Mouse (Mus musculus) ovary, postnatal 10 days (tissue): ENCODE results near the gene Zfp820.
"Not testable (repeated sequence)": the region's sequence is repeated elsewhere in the genome, so short reads cannot be mapped to it uniquely, and the experiment has no call there.

Experiments used
- DNase-seq: peaks from one replicate; pipeline ENCODE4 v3.0.0; 2022; ENCODE audit warnings: low spot score

The Zfp820 gene

DNA sequence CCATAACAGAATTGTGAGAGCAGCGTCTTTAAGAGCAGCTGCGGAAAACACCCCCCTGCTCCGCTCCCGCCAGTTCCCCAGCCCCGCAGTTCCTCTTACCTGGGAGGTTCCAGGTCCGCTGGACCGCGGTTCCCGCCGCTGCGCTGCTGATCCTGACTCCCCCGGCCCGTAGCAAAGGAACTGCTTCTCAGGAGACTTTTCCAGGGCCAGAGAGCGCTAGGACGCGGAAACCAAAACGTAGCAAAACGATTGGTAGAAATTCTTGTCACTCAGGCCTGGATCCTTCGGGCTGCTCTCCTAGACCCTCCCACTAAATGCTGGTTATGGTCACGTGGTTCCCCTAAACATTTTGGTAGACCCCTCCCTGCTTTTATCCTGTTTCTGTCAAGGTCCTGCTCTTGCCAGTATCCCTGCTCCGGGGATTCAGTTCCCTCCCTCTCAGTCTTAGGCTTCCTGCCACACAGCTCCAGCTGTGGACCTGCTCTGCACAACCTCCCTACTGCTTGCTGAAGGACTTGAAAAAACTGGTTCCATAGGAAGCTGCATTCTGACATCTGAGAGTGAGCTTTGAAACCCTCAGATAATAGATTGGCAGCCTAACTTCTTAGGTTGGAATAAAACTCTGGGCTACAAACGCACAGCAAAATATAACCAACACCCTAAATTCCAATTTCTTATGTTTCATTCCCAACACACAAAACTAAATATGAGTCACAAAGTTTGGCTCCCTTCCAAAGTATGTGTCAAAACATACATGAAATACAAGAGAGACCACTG lies at the start of gene Zfp820:
TSS of gene Zfp820 (minus strand) at position 228 of the 777 bp plus-strand sequence.
- peak; percentile 29 for DNase-seq

DNA sequence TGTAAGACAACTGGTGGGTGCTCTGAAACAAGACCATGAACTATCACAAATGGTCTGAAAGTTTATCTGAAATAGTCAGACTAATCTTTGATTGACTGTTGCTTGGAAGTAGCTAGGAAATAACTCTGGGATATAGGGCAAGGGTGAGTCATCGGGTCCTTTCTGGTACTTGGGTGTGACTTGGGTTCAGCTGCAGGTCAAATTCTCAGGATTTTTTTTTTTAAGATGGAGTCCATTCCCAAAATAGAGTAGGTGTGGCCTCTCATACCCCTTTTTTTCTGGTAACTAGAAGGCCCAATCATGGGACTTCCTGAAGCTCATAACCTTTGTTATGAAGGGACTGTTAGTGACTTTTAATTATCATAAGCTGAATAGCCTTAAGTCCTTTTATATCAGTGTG lies 25.7 kb upstream of the Zfp820 start:
- no peak for DNase-seq

DNA sequence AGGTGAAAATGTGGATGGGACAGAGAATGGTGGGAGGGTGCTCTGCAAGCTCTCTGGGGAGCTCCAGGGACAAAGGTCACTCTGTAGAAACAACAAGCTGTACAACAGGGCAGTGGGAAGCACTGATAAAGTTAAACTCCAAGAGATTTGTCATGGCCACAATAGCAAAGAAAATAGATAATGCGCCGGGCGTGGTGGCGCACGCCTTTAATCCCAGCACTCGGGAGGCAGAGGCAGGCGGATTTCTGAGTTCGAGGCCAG lies 680 bp upstream of the Zfp820 start:
- DNase-seq, result not testable (repeated sequence)

DNA sequence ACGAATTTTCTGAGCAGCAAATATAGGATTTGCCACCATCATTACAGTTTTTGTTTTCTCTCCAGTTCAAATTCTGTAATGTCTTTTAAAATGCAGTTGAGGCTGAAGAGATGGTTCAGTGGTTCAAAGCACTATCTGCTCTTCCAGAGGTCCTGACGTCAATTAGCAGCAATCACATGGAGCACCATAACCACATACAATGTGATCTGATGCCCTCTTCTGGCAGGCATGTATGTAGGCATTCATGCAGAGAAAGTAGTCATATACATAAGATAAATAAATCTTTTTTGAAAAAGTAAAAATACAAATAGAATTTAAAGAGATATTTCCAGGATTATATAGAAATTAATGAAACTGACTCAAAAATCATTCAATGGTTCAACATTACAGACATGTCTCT lies 7.1 kb downstream of the Zfp820 start:
- DNase-seq, result no peak

DNA sequence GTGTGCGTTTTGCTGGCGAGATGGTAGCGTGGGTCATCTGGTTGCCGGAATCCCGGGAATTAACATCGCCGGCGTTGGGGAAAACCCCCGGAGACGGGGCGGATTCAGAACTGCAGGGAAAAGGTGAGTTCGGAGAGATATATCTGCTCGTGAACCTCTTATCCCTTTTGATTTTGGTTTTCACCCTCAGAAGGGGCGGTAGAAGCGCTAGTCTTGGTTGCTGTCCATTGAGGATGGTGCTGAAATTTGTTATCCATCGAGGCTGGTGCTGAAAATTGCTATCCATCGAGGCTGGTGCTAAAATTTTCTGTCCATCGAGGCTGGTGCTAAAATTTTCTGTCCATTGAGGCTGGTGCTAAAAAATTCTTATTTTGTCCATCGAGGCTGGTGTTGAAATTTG lies 44.2 kb downstream of the Zfp820 start:
- DNase-seq, result not testable (repeated sequence)

DNA sequence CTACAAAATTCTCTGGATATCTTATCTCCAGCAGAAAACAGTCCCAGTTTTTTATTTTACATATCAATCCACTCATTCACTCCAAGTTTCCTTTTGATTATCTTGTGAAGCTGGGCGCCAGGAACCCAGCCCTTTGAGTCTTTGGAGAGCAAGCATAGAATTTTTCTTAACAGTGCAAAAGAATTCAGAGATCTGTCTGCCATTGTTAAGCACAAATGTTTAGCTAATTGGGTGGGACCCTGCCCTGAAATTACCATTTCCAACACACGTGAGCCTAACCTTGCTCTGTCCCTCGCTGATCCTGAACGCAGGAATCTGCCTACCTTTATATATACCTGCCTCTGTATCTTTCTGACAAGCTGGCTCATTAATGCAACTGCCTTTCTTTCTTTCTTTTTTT lies 53.3 kb downstream of the Zfp820 start:
- DNase-seq, result no peak

DNA sequence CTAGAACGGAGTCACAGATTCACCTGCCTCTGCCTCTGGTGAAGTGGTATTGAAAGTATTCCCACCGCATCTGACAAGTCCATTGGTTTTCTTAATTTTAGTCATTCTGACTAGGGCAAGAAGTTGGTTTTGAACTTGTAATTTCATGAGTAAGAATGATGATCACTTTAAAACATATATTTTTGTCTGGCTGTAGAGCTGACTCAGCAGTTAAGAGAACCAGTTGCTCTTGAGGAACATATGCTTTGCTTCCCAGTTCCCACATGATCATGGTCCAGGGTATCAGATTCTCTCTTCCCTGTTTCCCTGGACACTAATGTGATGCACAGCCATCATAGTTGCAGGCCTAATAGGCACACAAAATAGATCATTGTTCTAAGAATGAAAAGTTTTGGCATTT lies 75.2 kb downstream of the Zfp820 start:
- no peak for DNase-seq
